Mouse (Mus musculus): ENCODE measurements around the gene Ciao2b. TPM values are rescaled to one million over a fixed set of nuclear protein-coding genes. Genes with fewer than 3 reads are reported as not detected.

Gene Ciao2b
- total RNA-seq, 1 experiment: 81.9 TPM

- peaks cover 8% of the 10 kb centered on the region in 2 experiments; a peak in 3 of 4 replicates for H3K4me1 ChIP-seq (ENCODE audit: control insufficient read depth in 2 of 2, insufficient read depth in 2 of 2, low read length in 2 of 2, poor library complexity in 1 of 2)
- in situ Hi-C loops (cut with MboI; ENCODE audit: low sequenced_read_pairs in 2 of 2, unreplicated experiment in 2 of 2): no loop called here
These were observed 47.0 kb downstream of the Ciao2b start for GRCm38 (mm10) chr8:104594611-104595362.

DNA sequence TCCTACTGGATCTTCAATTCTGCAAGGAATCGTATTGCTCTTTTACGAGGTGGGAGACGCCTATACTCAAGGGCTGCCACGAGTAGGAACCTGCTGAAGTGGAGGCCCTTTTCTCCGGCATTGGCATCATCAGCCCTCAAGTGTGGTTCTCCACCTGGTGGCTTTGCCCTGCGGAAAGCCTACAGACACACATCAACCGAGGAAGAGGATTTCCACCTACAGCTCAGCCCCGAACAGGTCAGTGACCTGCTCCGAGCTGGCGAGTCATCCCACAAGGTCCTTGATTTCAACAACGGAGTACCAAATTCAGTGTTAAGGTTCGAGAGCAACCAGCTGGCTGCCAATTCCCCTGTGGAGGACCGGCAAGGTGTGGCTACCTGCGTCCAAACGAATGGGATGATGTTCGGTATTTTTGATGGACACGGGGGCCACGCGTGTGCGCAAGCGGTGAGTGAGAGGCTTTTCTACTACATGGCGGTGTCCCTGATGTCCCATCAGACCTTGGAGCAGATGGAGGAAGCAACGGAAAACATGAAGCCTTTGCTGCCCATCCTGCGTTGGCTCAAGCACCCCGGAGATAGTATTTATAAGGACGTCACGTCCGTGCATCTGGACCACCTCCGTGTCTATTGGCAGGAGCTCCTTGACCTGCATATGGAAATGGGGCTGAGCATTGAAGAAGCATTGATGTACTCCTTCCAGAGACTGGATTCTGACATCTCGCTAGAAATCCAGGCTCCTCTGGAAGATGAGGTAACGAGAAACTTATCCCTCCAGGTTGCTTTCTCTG is 48.0 kb downstream of the Ciao2b start:
- Histone ChIP-seq H3K4me3 (ENCODE audit: insufficient read depth in 1 of 2, low read depth in 1 of 2, low read length in 2 of 2, poor library complexity in 1 of 2, severe bottlenecking in 1 of 2) (no peak overlapping the region), H3K4me1 (ENCODE audit: control insufficient read depth in 2 of 2, insufficient read depth in 2 of 2, low read length in 2 of 2, poor library complexity in 1 of 2) (peaks cover 8% of the 10 kb centered on the region in 2 experiments; a peak in 3 of 4 replicates), H3K27ac (ENCODE audit: insufficient read depth, low read depth, low read length, poor library complexity, severe bottlenecking) (no peak overlapping the region), H3K36me3 (ENCODE audit: control insufficient read depth, insufficient read depth, low read length, poor library complexity, severe bottlenecking) (peaks cover 24% of the 10 kb centered on the region), H3K9me3 (ENCODE audit: control insufficient read depth, insufficient read depth, low read depth, low read length) (no peaks in the 10 kb centered on the region), H3K9ac (ENCODE audit: insufficient read depth, low read depth, low read length, poor library complexity, severe bottlenecking) (no peak overlapping the region)
- in situ Hi-C loops (cut with MboI; ENCODE audit: low sequenced_read_pairs in 2 of 2, unreplicated experiment in 2 of 2): no loop called here
- DNase-seq (ENCODE audit: low read depth, low spot score): no peak
- TF ChIP-seq ZNF384 (IDR thresholded peaks at IDR 0.05; ENCODE audit: low read depth, low read length): no peak
- no peak for TF ChIP-seq ZC3H11A (IDR thresholded peaks at IDR 0.05; ENCODE audit: borderline replicate concordance, low read depth, low read length)
- no peak for TF ChIP-seq MAFK (IDR thresholded peaks at IDR 0.05; ENCODE audit: insufficient read depth, low read depth, low read length)
- no peak for TF ChIP-seq HCFC1 (IDR thresholded peaks at IDR 0.05; ENCODE audit: borderline replicate concordance, insufficient read depth, low read length)
- TF ChIP-seq CHD2 (IDR thresholded peaks at IDR 0.05; ENCODE audit: low read depth, low read length): no peak

More at GRCm38 (mm10) chr8:104594611-104595362, 47.0 kb downstream of the Ciao2b start:
- Histone ChIP-seq H3K9ac (ENCODE audit: insufficient read depth, low read depth, low read length, poor library complexity, severe bottlenecking) (no peak overlapping the region), H3K27ac (ENCODE audit: insufficient read depth, low read depth, low read length, poor library complexity, severe bottlenecking) (no peak overlapping the region), H3K9me3 (ENCODE audit: control insufficient read depth, insufficient read depth, low read depth, low read length) (no peaks in the 10 kb centered on the region), H3K4me3 (ENCODE audit: insufficient read depth in 1 of 2, low read depth in 1 of 2, low read length in 2 of 2, poor library complexity in 1 of 2, severe bottlenecking in 1 of 2) (no peak overlapping the region), H3K36me3 (ENCODE audit: control insufficient read depth, insufficient read depth, low read length, poor library complexity, severe bottlenecking) (peaks cover 27% of the 10 kb centered on the region)
- TF ChIP-seq ZC3H11A (IDR thresholded peaks at IDR 0.05; ENCODE audit: borderline replicate concordance, low read depth, low read length) (no peak), MAFK (IDR thresholded peaks at IDR 0.05; ENCODE audit: insufficient read depth, low read depth, low read length) (no peak), HCFC1 (IDR thresholded peaks at IDR 0.05; ENCODE audit: borderline replicate concordance, insufficient read depth, low read length) (no peak), CHD2 (IDR thresholded peaks at IDR 0.05; ENCODE audit: low read depth, low read length) (no peak), ZNF384 (IDR thresholded peaks at IDR 0.05; ENCODE audit: low read depth, low read length) (no peak)
- no peak for DNase-seq (ENCODE audit: low read depth, low spot score)

GRCm38 (mm10) chr8:104592566-104592965 is 49.2 kb downstream of the Ciao2b start:
- H3K27ac ChIP-seq (ENCODE audit: insufficient read depth, low read depth, low read length, poor library complexity, severe bottlenecking): no peak overlapping the region
- H3K4me1 ChIP-seq (ENCODE audit: control insufficient read depth in 2 of 2, insufficient read depth in 2 of 2, low read length in 2 of 2, poor library complexity in 1 of 2): peaks cover 8% of the 10 kb centered on the region in 2 experiments; a peak in 3 of 4 replicates
- no peak overlapping the region for H3K4me3 ChIP-seq (ENCODE audit: insufficient read depth in 1 of 2, low read depth in 1 of 2, low read length in 2 of 2, poor library complexity in 1 of 2, severe bottlenecking in 1 of 2)
- H3K9me3 ChIP-seq (ENCODE audit: control insufficient read depth, insufficient read depth, low read depth, low read length): no peaks in the 10 kb centered on the region
- no peak for TF ChIP-seq ZC3H11A (IDR thresholded peaks at IDR 0.05; ENCODE audit: borderline replicate concordance, low read depth, low read length)
- TF ChIP-seq MAFK (IDR thresholded peaks at IDR 0.05; ENCODE audit: insufficient read depth, low read depth, low read length): no peak
- no peak for TF ChIP-seq CHD2 (IDR thresholded peaks at IDR 0.05; ENCODE audit: low read depth, low read length)
- TF ChIP-seq HCFC1 (IDR thresholded peaks at IDR 0.05; ENCODE audit: borderline replicate concordance, insufficient read depth, low read length): no peak
- TF ChIP-seq ZNF384 (IDR thresholded peaks at IDR 0.05; ENCODE audit: low read depth, low read length): no peak
- in situ Hi-C loops (cut with MboI; ENCODE audit: low sequenced_read_pairs in 2 of 2, unreplicated experiment in 2 of 2): no loop called here
- H3K36me3 ChIP-seq (ENCODE audit: control insufficient read depth, insufficient read depth, low read length, poor library complexity, severe bottlenecking): peaks cover 24% of the 10 kb centered on the region
- no peak for DNase-seq (ENCODE audit: low read depth, low spot score)
- H3K9ac ChIP-seq (ENCODE audit: insufficient read depth, low read depth, low read length, poor library complexity, severe bottlenecking): no peak overlapping the region

DNA sequence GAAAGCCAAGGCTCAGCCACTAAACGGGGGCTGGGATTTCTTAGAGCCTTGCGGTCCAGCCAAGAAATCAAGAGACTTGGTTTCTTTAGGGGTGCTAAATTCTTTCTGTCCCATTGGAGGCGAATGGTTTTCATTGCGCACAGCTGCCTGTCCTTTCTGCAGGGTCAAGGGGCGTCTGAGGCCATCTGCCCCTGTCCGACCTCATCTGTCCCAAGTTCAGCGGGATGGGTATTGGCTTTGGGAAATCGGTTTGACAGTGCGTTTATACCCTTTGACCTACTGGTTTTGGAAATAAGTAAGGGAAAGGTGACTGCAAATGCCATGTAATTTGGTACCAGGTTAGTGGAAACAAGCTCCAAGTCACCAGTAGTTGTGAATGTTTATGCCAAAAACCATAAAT is 49.9 kb downstream of the Ciao2b start:
- H3K9ac ChIP-seq (ENCODE audit: insufficient read depth, low read depth, low read length, poor library complexity, severe bottlenecking): peak overlapping the region; percentile 81
- peak overlapping the region; percentile 87 to 95 for H3K4me3 ChIP-seq (ENCODE audit: insufficient read depth in 1 of 2, low read depth in 1 of 2, low read length in 2 of 2, poor library complexity in 1 of 2, severe bottlenecking in 1 of 2)
- H3K4me1 ChIP-seq (ENCODE audit: control insufficient read depth in 2 of 2, insufficient read depth in 2 of 2, low read length in 2 of 2, poor library complexity in 1 of 2): peaks cover 8% of the 10 kb centered on the region in 2 experiments; a peak in 3 of 4 replicates
- H3K9me3 ChIP-seq (ENCODE audit: control insufficient read depth, insufficient read depth, low read depth, low read length): no peaks in the 10 kb centered on the region
- H3K27ac ChIP-seq (ENCODE audit: insufficient read depth, low read depth, low read length, poor library complexity, severe bottlenecking): no peak overlapping the region
- in situ Hi-C loops (cut with MboI; ENCODE audit: low sequenced_read_pairs in 2 of 2, unreplicated experiment in 2 of 2): no loop called here
- TF ChIP-seq ZC3H11A (IDR thresholded peaks at IDR 0.05; ENCODE audit: borderline replicate concordance, low read depth, low read length): no peak
- TF ChIP-seq ZNF384 (IDR thresholded peaks at IDR 0.05; ENCODE audit: low read depth, low read length): no peak
- TF ChIP-seq HCFC1 (IDR thresholded peaks at IDR 0.05; ENCODE audit: borderline replicate concordance, insufficient read depth, low read length): no peak
- no peak for TF ChIP-seq CHD2 (IDR thresholded peaks at IDR 0.05; ENCODE audit: low read depth, low read length)
- TF ChIP-seq MAFK (IDR thresholded peaks at IDR 0.05; ENCODE audit: insufficient read depth, low read depth, low read length): no peak
- peaks cover 24% of the 10 kb centered on the region for H3K36me3 ChIP-seq (ENCODE audit: control insufficient read depth, insufficient read depth, low read length, poor library complexity, severe bottlenecking)
- no peak for DNase-seq (ENCODE audit: low read depth, low spot score)

Data from ES-E14 (cell line).